Mouse (Mus musculus) forebrain, postnatal 0 days (tissue): ENCODE data around the gene Cdc37. TPM values are rescaled to one million over a fixed set of nuclear protein-coding genes. Genes with fewer than 3 reads are reported as not detected.

Experiments used
- ATAC-seq: fragments of 200-750 bp; cut with Nextera tagmentation; 2 replicates; pipeline ENCODE4 v1.8.0; 2017; ENCODE audit warnings: mild to moderate bottlenecking, moderate library complexity
- DNase-seq: peaks from one replicate; pipeline ENCODE4 v3.0.0-alpha.2; 2015
- H3K27ac ChIP-seq: fragments of 300-500 bp; sonication (generic); 2 replicates; pipeline ENCODE4 v1.5.1; 2014; ENCODE audit warnings: low read depth, mild to moderate bottlenecking, antibody characterized with exemption, low read length, moderate library complexity, mixed read lengths
- H3K27me3 ChIP-seq: fragments of 300-500 bp; sonication (generic); 2 replicates; pipeline ENCODE4 v1.6.1; 2014; ENCODE audit warnings: mild to moderate bottlenecking, low read length, mixed read lengths; ENCODE audit not compliant: insufficient read depth
- H3K36me3 ChIP-seq: fragments of 300-500 bp; sonication (generic); 2 replicates; pipeline ENCODE4 v1.6.1; 2014; ENCODE audit warnings: mild to moderate bottlenecking, moderate library complexity; ENCODE audit not compliant: insufficient read depth
- H3K4me1 ChIP-seq: fragments of 300-500 bp; sonication (generic); 2 replicates; pipeline ENCODE4 v1.6.1; 2014; ENCODE audit warnings: antibody characterized with exemption; ENCODE audit not compliant: insufficient read depth
- H3K4me2 ChIP-seq: fragments of 300-500 bp; sonication (generic); 2 replicates; pipeline ENCODE4 v1.6.1; 2014; ENCODE audit warnings: low read depth, mild to moderate bottlenecking, moderate library complexity
- H3K4me3 ChIP-seq: fragments of 300-500 bp; sonication (generic); 2 replicates; pipeline ENCODE4 v1.5.1; 2014; ENCODE audit warnings: low read depth, low read length, mixed read lengths
- H3K9ac ChIP-seq: fragments of 300-500 bp; sonication (generic); 2 replicates; pipeline ENCODE4 v1.6.1; 2014; ENCODE audit warnings: mild to moderate bottlenecking
- H3K9me3 ChIP-seq: fragments of 300-500 bp; sonication (generic); 2 replicates; pipeline ENCODE4 v1.6.1; 2016; ENCODE audit warnings: low read length
- CTCF ChIP-seq: sonication (generic); IDR thresholded peaks from 2 replicates; pipeline ENCODE4 v1.5.1; 2016; ENCODE audit warnings: antibody characterized with exemption, control low read depth, low read depth
- WGBS: fragments of 180-500 bp; shearing (Covaris S2); extraction: QIAGEN DNeasy Blood & Tissue Kit; methylation state at CpG from one replicate; pipeline ENCODE4 v1.1.7; 2014; 5-methylcytosine and 5-hydroxymethylcytosine counted together
- polyA plus RNA-seq: library from polyadenylated mRNA; unstranded; fragments of >200 nt; fragmentation: Nextera tagmentation; extraction: Ambion mirVana; gene quantifications from 2 replicates; pipeline ENCODE4 v1.2.1, GENCODE M21; 2015
- total RNA-seq: library from RNA; depleted of rRNA; stranded (reverse); fragments of >200 nt; gene quantifications from 2 replicates; pipeline ENCODE4 v1.2.3, GENCODE M21; 2014

Gene Cdc37
- total and polyA plus RNA-seq, 2 experiments from 2014 or later = 42.1 to 186 TPM

DNA sequence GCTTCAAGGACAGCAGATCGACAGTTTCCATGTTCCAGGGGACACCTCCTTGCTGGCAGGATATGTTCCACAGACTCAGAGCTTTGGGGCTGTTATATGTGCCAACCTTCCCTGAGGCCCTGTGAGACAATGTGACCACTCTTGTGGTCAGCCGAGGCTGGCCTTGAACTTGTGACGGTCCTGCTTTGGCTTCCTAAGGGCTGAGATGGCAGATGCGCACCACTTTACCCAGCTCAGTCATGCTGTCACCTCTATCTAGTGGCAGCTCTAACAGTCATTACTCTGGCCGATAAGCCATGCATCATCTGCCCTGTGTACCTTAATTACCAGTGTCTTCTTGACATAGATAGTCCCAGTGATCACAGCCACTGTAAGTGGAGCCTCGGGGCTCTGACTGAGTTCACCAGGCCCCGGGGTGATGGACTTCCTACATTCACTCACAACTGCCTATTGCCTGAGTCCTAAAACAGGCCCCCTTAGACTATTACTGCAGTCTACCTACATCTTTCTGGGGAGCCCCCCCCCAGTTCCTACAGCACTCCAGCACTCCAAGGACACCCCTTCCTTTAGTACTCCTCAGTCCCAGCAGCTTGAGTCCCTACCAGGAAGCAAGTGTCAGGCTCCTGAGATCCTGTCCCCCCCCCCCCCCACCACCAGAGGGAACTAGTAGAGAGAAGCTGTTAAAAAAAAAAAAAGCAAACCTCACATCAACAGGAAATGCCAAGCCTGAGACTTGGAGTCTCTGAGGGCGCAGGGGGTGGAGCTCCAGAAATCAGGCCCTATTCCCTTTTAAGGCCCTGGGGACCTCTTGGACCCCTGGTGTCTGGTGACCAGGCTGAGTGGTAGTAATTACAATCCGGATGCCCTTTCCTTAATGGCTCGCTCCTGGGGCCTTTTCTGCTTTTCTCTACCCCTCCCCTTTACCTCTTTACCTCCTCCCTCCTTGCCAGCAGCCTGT is 17.6 kb upstream of the Cdc37 start:
- 0 out of 2 replicates have a peak overlapping the region, but pooled peaks have one; percentile 29 for H3K27ac ChIP-seq

DNA sequence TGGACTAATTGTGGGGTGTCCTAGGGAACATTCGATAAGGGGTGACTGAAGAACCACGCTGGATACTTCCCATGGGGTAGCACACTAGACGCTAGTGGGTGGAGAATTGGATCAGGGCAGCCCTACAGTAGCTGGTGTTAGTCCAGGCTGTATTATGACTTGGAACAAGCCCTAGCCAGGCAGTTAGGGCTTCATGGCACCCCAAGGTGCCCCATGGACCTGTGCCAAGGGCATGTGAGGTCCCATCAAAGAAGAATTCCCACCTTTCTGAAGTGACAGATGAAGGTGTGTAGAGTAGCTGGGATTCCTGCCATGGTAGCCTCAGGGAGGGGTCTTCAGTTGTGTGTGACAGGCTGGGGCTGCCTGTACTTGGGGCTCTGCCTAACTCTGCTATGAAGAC is 16.7 kb upstream of the Cdc37 start:
- no peaks in the 10 kb centered on the region for H3K9me3 ChIP-seq
- H3K27me3 ChIP-seq = peaks cover 21% of the 10 kb centered on the region
- peak overlapping the region; percentile 70; the same call in 1 of the 2 replicates for H3K9ac ChIP-seq
- ATAC-seq = no peak
- no peak for TF ChIP-seq CTCF
- H3K27ac ChIP-seq = no peak overlapping the region
- peak overlapping the region; percentile 88 for H3K4me2 ChIP-seq
- H3K4me1 ChIP-seq = no peaks in the 10 kb centered on the region; the same call in 1 of the 2 replicates
- no peak for DNase-seq
- H3K4me3 ChIP-seq = peak overlapping the region; percentile 62
- 36% methylated on average over 3 of the region's 3 CpGs for WGBS
- no peaks in the 10 kb centered on the region for H3K36me3 ChIP-seq

More for the DNA sequence above, 17.6 kb upstream of the Cdc37 start:
- no peak for DNase-seq
- H3K9ac ChIP-seq = no peak overlapping the region
- no peaks in the 10 kb centered on the region for H3K9me3 ChIP-seq
- no peaks in the 10 kb centered on the region for H3K36me3 ChIP-seq
- H3K27me3 ChIP-seq = peaks cover 21% of the 10 kb centered on the region
- no peak overlapping the region for H3K4me3 ChIP-seq
- H3K4me2 ChIP-seq = peak overlapping the region; percentile 15; the same call in 1 of the 2 replicates
- H3K4me1 ChIP-seq = no peaks in the 10 kb centered on the region; the same call in 1 of the 2 replicates
- TF ChIP-seq CTCF = no peak
- no peak for ATAC-seq
- 70% methylated on average over 10 of the region's 10 CpGs for WGBS

DNA sequence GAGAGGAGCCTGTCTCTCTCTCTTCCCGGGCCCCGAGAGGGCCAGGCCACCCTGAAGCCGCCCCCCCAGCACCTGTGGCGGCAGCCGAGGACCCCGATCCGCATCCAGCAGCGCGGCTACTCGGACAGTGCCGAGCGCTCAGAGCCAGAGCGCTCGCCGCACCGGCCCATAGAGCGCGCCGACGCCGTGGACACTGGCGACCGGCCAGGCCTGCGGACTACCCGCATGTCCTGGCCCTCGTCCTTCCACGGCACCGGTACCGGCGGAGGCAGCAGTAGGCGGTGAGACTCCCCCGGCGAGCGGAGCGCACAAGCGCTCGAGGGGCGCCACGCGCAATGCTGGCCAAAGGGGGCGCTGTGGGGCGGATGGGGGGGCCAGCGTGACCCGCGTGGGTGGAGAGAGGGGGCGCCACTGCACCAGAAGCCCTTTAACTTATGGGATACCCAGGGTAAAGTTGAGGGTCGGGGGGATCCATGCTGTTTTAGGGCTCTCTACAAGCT is 16.2 kb upstream of the Cdc37 start:
- Histone ChIP-seq H3K9me3 (no peaks in the 10 kb centered on the region), H3K27ac (0 out of 2 replicates have a peak overlapping the region, but pooled peaks have one; percentile 4), H3K4me2 (peak overlapping the region; percentile 88), H3K9ac (peak overlapping the region; percentile 70), H3K36me3 (no peaks in the 10 kb centered on the region), H3K4me3 (peak overlapping the region; percentile 62), H3K27me3 (peaks cover 21% of the 10 kb centered on the region), H3K4me1 (no peaks in the 10 kb centered on the region; the same call in 1 of the 2 replicates)
- WGBS = 1% methylated on average over 46 of the region's 47 CpGs
- peak; percentile 81 for DNase-seq
- peak; percentile 84 for TF ChIP-seq CTCF
- ATAC-seq = peak; percentile 32

DNA sequence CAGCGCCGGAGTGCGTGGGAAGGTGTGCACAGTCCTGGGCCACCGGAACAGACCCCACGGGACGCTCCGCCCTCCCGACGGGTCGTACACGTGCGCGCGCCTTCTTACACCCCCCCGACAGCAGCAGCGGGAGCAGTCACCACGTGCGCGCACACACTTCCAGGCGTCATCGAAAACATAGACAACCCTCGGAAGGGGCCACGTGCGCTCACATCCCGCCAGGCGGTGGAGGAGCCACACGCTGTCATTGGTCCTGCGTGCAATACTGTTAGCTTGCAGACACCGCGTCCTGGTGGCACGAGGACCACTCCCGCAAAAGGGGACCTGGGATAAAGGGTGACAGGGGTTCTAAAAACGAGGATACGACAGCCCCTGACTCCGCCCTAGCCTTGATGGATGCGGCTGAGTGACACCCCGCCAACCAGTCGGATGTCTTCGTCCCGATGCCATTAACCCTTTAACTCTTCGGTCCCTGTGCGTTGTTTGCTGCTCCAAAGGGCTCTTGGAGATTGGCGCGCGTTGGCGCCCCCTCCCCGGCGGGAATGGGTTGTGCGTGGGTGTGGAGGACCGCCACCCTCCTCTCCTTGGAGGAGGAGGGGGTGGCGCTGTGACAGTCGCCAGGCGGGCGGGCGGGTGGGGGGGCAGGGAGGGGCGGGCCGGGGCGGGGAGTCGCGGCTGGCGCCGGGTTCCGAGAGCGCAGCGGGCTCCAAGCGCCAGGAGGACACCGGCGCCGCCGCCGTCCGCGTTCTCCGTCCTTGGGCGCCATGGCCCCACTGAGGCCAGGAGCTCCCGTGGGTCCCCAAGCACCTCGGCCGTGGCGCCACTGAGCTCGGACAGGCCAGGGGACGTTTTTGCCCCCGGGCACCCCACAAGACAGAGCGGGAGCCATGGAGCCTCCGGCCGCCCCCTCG is 15.5 kb upstream of the Cdc37 start, which contains the start of gene Pde4a:
Pde4a (plus strand) TSS at position 674 of the 911 bp plus-strand sequence.
- peak; percentile 91 for DNase-seq
- Histone ChIP-seq H3K36me3 (no peaks in the 10 kb centered on the region), H3K9ac (peak within 1 kb of the TSS; percentile 70), H3K27me3 (peaks cover 21% of the 10 kb centered on the region), H3K4me2 (peak within 1 kb of the TSS; percentile 88), H3K27ac (0 out of 2 replicates have a peak within 1 kb of the TSS, but pooled peaks have one; percentile 4), H3K4me1 (no peaks in the 10 kb centered on the region; the same call in 1 of the 2 replicates), H3K4me3 (peak within 1 kb of the TSS; percentile 62), H3K9me3 (no peaks in the 10 kb centered on the region)
- WGBS = 1% methylated on average over 74 of the region's 86 CpGs
- TF ChIP-seq CTCF = no peak
- ATAC-seq = peak; percentile 82

DNA sequence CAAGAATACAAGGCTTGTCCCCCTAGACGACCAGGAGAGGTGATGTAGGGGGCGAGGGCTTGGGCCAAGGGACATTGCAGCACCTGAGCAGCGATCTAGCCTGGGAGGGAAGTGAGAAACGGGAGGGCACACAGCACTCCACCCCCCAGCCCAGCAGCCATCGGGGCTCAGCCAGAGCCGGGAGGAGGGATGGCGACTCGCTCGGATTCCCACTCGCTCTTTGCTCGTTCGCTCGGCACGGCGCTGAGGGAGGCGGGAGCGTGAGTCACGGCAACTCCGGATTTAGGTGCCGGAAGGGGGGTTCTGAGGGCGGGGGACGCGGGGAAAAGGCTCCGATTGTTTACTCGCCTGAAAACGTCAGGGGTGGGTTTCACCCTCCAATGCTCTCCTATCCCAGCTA is 14.3 kb upstream of the Cdc37 start:
- peak; percentile 53 for DNase-seq
- H3K4me3 ChIP-seq = peak overlapping the region; percentile 62

More for the DNA sequence above, 14.3 kb upstream of the Cdc37 start:
- TF ChIP-seq CTCF = no peak
- 1% methylated on average over 26 of the region's 26 CpGs for WGBS
- Histone ChIP-seq H3K9ac (no peak overlapping the region), H3K36me3 (no peaks in the 10 kb centered on the region), H3K4me2 (peak overlapping the region; percentile 88), H3K9me3 (no peaks in the 10 kb centered on the region), H3K4me1 (no peaks in the 10 kb centered on the region; the same call in 1 of the 2 replicates), H3K27me3 (peaks cover 21% of the 10 kb centered on the region), H3K27ac (no peak overlapping the region)
- ATAC-seq = no peak
